Mouse (Mus musculus) liver, embryonic 14.5 days (tissue): ENCODE measurements around the gene Kif1bp.

ENCODE experiments used
- CTCF ChIP-seq: IDR thresholded peaks from 2 replicates; pipeline ENCODE4 v1.5.1; 2016; ENCODE audit warnings: antibody characterized with exemption, low read depth, control low read depth
- EP300 ChIP-seq: IDR thresholded peaks from 2 replicates; pipeline ENCODE4 v1.6.1; 2016; ENCODE audit warnings: antibody characterized with exemption, low read depth

- TF ChIP-seq CTCF (no peak), EP300 (no peak)
Measured at GRCm38 (mm10) chr10:62543399-62543808, 34.9 kb downstream of the Kif1bp start.
